Mouse (Mus musculus) lung, postnatal 36 days (tissue): ENCODE data around the gene Cc2d2b.

Source experiments
- DNase-seq: peaks from one replicate; pipeline ENCODE4 v3.0.0; 2022; ENCODE audit warnings: mixed read lengths

Cc2d2b gene

DNA sequence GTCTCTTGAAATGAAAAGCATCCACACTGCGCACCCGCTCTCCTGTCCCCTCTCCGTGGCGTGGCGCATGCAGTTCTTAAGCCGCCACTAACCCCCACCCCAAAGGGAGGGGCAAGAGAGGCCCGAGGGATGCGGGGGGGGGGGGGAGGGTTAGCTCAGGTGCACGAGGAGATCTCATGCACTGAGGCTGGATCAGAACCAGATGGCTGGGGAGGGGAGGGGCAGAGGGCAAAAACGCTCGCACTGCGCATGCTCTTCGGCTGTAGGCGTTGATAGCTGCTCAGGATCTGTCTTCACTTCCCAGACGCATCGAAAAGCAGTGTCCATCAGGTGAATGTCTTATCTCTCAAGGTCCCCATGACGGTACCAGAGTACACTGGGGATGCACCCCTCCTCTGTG, at the start of gene Cc2d2b:
Gene Cc2d2b (plus strand): TSS at position 195 of the 400 bp plus-strand sequence.
- no peak for DNase-seq

DNA sequence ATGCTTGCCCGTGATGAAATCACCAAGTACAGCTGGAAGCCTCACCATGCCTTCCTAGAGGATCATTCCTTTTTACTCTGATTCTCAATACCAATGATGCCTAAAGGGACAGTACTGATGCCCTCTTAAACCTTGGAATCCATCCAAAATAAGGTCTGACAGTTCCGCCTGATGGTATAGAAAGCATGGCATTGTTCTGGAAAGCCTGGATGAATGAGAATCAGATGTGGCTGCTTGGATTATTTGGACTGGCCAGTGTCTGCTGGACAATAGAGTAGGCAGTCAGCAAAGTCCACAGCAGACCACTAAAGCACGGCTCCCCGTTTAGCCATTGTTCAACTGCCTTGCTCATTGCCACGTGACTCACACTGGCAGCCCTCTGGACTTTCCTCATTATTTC, 48.7 kb upstream of the Cc2d2b start:
- no peak for DNase-seq

- DNase-seq = peak; percentile 42
These were observed 46.1 kb upstream of the Cc2d2b start for GRCm38 (mm10) chr19:40702406-40702805.

DNA sequence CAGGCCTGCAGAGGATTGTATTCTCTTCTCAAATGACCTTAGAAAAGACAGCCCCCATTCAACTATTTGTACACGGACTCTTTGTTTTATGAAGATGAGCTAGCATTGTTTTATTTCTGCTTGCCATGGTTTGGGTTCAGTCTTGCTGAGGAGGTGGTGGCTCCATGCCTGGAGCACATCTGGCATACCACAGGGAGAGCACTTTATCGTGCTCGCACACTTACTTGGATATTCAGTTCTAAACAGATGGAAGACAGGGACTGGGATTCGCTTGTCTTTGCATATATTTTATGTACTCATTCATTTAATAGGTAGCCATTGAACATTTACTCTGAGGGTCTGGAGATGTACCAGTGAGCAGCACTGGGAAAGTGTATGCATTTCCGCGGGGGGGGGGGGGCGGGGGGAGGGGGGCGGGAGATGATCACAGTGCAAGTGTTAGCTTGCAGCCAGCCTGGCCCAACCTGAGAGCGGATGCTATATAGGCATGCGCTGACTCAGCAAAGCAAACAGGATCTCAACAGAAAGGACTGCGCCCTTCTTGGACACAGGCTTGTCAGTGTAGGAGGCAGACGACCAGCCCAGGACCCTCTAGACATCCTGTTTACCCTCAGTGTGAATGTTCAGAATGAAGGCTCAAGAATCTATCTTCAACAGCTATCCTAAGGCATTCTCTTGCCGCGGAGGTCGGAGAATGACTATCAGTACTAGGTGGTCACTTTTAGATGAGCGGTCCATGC, 35.5 kb upstream of the Cc2d2b start:
- no peak for DNase-seq

DNA sequence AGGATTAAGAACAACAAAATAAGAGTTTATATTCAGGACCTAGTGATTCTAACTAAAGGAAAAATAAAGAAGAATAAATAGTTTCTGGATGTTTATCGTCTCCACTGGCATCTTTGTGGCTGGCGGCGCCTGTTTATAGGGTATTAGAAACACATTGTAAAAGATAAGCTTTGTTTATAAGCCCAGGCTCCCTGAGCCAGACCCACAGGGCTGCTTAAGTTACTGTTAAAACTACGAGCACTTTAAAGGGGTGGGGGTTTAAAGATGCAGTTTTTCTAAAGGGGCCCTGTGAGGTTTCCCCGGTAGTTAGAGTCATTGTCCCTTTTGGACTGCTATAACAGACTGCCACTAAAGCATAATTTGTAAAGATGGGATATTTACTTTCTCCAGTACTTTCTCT, 33.9 kb upstream of the Cc2d2b start:
- DNase-seq = peak; percentile 34

DNA sequence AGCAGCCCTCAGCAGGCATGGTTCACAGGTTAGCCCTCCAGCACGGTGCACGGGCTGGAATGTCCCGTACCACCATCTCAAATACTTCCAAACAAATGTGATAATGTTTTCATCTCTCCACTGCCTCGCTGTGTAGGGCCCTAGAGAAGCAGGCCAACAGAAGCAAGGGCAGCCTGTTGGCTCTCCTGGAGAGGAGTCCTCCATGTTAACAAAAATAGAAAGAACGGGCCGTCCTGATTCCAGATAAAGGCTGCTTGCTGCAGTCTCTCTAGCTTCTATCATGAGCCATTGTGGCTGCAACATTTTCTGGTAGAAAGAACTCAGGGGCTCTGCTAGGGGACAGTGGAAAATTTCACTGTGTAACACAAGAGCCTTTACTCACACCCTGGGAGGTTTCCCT, 31.6 kb upstream of the Cc2d2b start:
- DNase-seq = no peak

DNA sequence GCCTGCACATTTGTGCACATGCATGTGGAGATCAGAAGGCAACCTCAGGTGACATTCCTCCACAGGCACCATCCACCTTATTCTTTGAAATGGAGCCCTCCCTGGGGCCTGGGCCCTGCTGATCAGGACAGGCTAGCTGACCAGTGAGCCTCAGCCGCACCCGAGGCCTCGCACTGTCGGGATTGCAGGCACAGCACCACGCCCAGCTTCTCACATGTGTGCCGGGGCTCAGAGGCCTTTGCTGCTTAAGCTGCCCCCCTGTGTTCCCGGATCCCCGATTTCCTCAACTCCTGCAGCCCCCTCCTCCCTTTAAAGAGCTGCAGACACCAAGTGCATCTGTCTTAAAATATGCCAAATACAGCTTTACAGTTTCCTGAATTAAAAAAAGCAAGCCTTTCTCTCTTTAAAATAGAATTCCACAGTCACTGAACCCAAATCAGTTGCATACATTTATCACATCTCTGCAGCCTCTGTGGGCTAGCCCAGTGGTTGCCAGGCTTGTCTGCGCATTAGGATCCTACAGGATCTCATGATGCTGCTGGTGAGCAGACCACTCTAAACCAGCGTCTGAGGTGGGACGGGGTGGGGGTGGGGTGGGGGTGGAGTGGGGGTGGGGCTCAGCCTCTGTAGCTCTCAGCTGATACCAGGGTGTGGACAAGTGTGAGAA, 29.0 kb upstream of the Cc2d2b start:
- DNase-seq = no peak

- DNase-seq = no peak
These were observed 28.2 kb upstream of the Cc2d2b start for GRCm38 (mm10) chr19:40720381-40720780.

- DNase-seq = peak; percentile 80
These were observed 26.2 kb upstream of the Cc2d2b start for GRCm38 (mm10) chr19:40722137-40723038.

- DNase-seq = no peak
These were observed 25.0 kb upstream of the Cc2d2b start for GRCm38 (mm10) chr19:40723516-40723915.

- DNase-seq = peak; percentile 17
These were observed 22.4 kb upstream of the Cc2d2b start for GRCm38 (mm10) chr19:40726148-40726547.

- no peak for DNase-seq
These were observed 21.9 kb upstream of the Cc2d2b start for GRCm38 (mm10) chr19:40726614-40727013.

- DNase-seq = no peak
These were observed 20.3 kb upstream of the Cc2d2b start for GRCm38 (mm10) chr19:40728213-40728612.

GRCm38 (mm10) chr19:40728732-40729420, 19.7 kb upstream of the Cc2d2b start:
- peak; percentile 18 for DNase-seq

DNA sequence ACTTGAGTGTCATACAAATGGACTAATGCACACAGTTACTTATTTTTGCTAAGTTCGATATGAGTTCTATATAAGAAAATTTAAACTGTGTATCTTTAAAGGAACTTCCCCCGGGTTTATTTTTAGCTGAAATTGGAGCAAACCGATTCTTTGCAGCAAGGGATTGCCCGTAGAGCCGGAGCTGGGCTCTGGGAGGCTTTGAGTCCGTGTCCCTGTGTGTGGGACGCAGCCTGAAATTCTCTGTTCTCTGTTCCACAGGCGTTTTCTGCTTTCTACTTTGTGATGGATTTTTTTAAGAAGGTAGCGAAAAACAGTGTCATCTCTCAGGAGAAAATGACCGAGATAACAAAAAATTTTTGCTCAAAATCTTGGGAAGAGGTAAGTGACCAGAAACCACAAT, 15.1 kb upstream of the Cc2d2b start:
- no peak for DNase-seq

- DNase-seq = no peak
These were observed 14.7 kb upstream of the Cc2d2b start for GRCm38 (mm10) chr19:40733849-40734248.

DNA sequence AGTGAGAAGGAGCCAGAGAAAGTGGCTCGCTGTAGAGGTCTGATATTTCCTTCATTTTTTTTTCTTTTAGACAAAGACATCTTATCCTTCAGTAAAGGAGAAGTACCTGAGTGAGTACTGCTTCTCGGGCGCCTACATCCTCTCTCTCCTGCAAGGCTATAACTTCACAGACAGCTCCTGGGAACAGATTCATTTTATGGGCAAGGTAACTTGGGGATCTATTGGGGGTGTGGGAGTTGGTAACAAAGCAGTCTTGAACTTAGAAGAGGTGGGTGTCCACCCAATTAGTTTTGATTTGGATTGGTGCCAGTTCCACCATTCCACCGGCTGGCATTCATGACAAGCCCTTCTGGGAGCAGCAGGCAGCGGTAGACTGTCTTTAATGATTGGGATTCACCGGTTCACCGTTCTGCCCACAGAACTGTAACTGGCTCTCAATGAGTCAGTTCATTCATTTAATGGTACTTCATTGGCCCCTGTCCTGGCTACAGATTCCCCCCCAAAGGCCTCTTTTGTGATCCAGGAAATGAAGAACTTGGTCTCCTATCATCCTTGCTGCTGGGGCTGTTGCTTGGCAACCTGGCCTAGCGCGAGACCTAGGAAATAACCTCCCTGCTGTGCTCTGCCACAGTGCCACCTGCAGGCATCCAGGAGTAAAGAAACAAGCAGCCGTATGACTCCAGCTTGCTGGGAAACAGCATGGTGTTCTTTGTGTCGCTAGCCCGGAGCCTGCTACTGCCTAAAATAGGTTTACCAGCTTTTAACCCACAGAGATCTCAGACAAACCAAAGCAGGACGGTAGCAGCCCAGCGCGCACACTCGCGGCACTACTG, 11.7 kb upstream of the Cc2d2b start:
- peak; percentile 80 for DNase-seq

GRCm38 (mm10) chr19:40737613-40738012, 10.9 kb upstream of the Cc2d2b start:
- DNase-seq = no peak

DNA sequence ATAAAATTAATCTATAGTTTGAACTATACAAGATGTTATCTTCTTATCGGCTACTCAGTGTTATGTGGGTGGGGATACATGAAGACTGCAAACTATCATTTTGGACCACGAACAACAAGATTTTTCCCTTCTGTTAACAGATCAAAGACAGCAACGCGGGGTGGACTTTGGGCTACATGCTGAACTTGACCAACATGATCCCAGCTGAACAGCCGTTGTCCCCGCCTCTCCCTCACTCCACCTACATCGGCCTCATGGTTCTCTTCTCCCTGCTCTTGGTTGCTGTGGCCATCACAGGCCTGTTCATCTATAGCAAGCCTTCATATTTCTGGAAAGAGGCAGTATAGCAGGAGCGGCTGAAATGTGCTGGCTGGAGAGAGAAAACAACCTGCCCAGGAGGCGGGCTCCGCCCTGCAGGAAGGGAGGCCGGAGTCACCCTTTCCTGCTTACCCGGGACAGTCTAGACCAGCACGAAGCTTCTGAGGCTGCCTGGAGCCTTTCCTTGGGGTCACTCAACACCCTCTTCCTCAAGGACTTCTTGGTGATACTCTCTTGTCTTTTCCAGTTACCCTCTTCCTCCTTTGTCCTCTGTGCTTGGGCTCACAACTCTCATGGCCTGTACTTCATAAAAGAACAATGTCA, 9.7 kb upstream of the Cc2d2b start:
- no peak for DNase-seq

- DNase-seq = no peak
These were observed 1.9 kb upstream of the Cc2d2b start for GRCm38 (mm10) chr19:40746603-40747002.

DNA sequence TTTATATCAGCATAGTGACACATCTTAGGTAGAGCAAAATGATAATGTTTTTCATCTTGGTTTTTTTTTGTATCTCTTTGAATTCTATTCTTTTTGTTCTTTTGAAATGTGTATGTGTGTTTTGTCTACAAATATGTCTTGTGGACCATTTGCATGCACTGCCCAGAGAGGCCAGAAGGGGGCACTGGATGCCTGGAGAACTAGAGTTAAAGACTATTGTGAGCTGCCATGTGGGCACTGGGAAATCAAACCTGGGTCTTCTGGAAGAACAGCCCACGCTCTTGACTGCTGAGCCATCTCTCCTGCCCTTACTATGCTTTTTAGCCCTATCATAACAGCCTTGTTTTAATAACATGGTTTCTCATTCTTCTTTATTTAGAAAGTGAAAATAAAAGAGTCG, 5.8 kb downstream of the Cc2d2b start:
- peak; percentile 88 for DNase-seq
